Mouse (Mus musculus) T-helper 2 cell (primary cell): ENCODE data around the gene Vmn2r106.

Experiments
- in situ Hi-C: fragments of 300-600 bp; cut with MboI, MseI; formaldehyde crosslinking; loops from one replicate; pipeline ENCODE4 v1.15.1; 2025; ENCODE audit warnings: high pct_unique_total_duplicates

Vmn2r106 gene

GRCm38 (mm10) chr17:20285453-20285852 is at the start of gene Vmn2r106:
Gene Vmn2r106 (minus strand): TSS chr17:20285553.
- in situ Hi-C loops, result no loop called here

DNA sequence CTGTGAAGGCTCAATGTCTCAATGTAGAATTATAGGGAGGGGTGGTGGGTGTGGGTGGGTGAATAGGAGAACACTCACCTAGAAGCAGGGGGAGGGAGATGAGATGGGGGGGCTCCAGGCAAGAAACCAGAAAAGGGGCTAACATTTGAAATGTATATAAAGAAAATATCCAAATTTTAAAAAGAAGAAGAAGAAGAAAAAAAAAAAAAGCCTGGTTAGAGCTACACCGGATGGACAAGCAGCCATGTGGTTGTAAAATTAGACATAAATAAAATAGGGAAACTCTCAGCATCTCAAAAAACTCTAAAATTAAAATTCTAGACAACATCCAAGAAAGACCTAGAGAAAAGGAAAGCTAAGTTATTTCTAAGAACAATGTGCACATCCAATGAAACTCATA is 20.4 kb upstream of the Vmn2r106 start:
- in situ Hi-C loops, result no loop called here

DNA sequence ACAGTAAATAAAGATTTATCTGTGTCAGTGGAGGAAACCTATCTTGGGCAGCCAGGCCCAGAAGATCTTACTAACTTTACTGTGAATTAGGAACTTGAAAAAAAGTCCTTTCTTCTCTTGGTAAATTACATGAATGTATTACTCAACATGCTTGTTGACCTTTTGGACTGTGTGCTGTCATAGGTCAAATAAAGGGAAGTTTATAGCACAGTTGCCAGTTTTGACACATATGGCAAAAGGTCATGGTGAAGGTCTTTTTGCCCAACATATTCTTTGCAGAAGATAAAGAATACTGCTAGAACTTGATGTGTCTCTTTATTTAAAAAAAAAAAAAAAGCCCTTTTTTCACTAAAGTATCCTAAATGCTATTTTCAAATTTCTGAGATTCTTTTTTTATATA is 1.6 kb upstream of the Vmn2r106 start:
- in situ Hi-C loops, result no loop called here

GRCm38 (mm10) chr17:20255522-20255921 is 29.8 kb downstream of the Vmn2r106 start:
- in situ Hi-C loops, result no loop called here

DNA sequence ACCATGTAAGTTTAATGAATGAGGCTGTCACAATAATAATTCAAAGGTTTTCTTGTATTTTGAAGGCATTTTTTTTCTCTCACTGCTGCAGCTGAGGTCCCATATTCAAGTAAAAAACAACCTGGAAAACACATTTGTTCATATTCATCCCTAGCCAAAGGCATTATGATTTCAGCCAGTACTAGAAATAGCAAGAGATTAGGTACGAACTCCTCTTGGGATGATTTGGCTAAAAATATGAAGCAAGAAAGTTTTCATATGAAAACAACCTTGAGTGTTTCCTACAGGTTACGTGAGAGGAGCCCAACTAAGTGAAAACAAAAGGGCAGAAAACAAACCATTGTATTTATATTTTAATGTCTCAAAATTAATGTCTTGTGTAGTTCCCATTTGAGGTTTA is 50.4 kb downstream of the Vmn2r106 start, which contains the start of gene Vmn2r105:
Gene Vmn2r105, minus strand, starts transcription at position 101 of the 400 bp plus-strand sequence.
- in situ Hi-C loops, result no loop called here
